Mouse (Mus musculus): ENCODE measurements around the gene 4931428F04Rik. TPM values are rescaled to one million over a fixed set of nuclear protein-coding genes. Genes with fewer than 3 reads are reported as not detected.

Gene 4931428F04Rik
- 1 to 10 TPM; 2.8 to 3.9 TPM for total RNA-seq (2023)

GRCm38 (mm10) chr8:105289805-105290460, at the start of gene 4931428F04Rik:
Gene 4931428F04Rik (minus strand): TSS chr8:105289864.

GRCm38 (mm10) chr8:105326141-105326672, 36.5 kb upstream of the 4931428F04Rik start, which contains the start of the genes Lrrc29 and Tmem208:
Gene Lrrc29 (minus strand): TSS chr8:105326278.
Gene Tmem208 (plus strand): TSS chr8:105326354.

GRCm38 (mm10) chr8:105305211-105306145, 15.8 kb upstream of the 4931428F04Rik start, which contains the start of gene Elmo3:
Gene Elmo3 (plus strand): TSS chr8:105305601.

GRCm38 (mm10) chr8:105297511-105298192, 8.0 kb upstream of the 4931428F04Rik start, which contains the start of gene E2f4:
Gene E2f4 (plus strand): TSS chr8:105297663.

GRCm38 (mm10) chr8:105295895-105296573, 6.4 kb upstream of the 4931428F04Rik start, which contains the start of gene Exoc3l:
Gene Exoc3l (minus strand): TSS chr8:105296101.

GRCm38 (mm10) chr8:105275840-105276239, 13.8 kb downstream of the 4931428F04Rik start, which contains the start of gene Nol3:
Gene Nol3 (plus strand): TSS chr8:105276140.

GRCm38 (mm10) chr8:105269461-105269947, 20.2 kb downstream of the 4931428F04Rik start, which contains the start of gene Hsf4:
Gene Hsf4 (plus strand): TSS chr8:105269801.

GRCm38 (mm10) chr8:105264024-105264982, 25.4 kb downstream of the 4931428F04Rik start, which contains the start of the genes Tradd and Fbxl8:
Gene Tradd (minus strand): TSS chr8:105264609.
Gene Fbxl8 (plus strand): TSS chr8:105264648.

GRCm38 (mm10) chr8:105254966-105255350, 34.7 kb downstream of the 4931428F04Rik start, which contains the start of gene B3gnt9:
Gene B3gnt9 (minus strand): TSS chr8:105255153.

Other genes starting within 250 kb of the 4931428F04Rik start
- gene Ces3a, start 241.3 kb downstream of the 4931428F04Rik start, total RNA-seq (2023), result not detected
- not detected for gene Ces3b, start 206.1 kb downstream of the 4931428F04Rik start, total RNA-seq (2023)
- gene Ces4a, start 158.1 kb downstream of the 4931428F04Rik start, total RNA-seq (2023), result not detected
- gene Cbfb, start 119.2 kb downstream of the 4931428F04Rik start, total RNA-seq (2023), result 100 to 1,000 TPM; 114 to 128 TPM
- gene D230025D16Rik, start 64.7 kb downstream of the 4931428F04Rik start, total RNA-seq (2023), result 10 to 100 TPM; 27.2 to 32.9 TPM
- gene B3gnt9, start 34.7 kb downstream of the 4931428F04Rik start, total RNA-seq (2023), result 1 to 10 TPM; 4.1 to 5.9 TPM
- 10 to 100 TPM; 28.2 to 28.5 TPM for gene Tradd, start 25.3 kb downstream of the 4931428F04Rik start, total RNA-seq (2023)
- 10 to 100 TPM; 13.2 to 14.0 TPM for gene Fbxl8, start 25.2 kb downstream of the 4931428F04Rik start, total RNA-seq (2023)
- gene Hsf4, start 20.1 kb downstream of the 4931428F04Rik start, total RNA-seq (2023), result 1 to 10 TPM; 1.5 TPM
- not detected for gene Nol3, start 13.7 kb downstream of the 4931428F04Rik start, total RNA-seq (2023)
- gene Exoc3l, start 6.2 kb upstream of the 4931428F04Rik start, total RNA-seq (2023), result 1 to 10 TPM; 1.4 TPM
- gene E2f4, start 7.8 kb upstream of the 4931428F04Rik start, total RNA-seq (2023), result 100 to 1,000 TPM; 100 to 107 TPM
- gene Elmo3, start 15.7 kb upstream of the 4931428F04Rik start, total RNA-seq (2023), result 1 to 10 TPM; 4.7 to 4.9 TPM
- gene Lrrc29, start 36.4 kb upstream of the 4931428F04Rik start, total RNA-seq (2023), result 1 to 10 TPM; 7.4 to 8.4 TPM
- gene Tmem208, start 36.5 kb upstream of the 4931428F04Rik start, total RNA-seq (2023), result 10 to 100 TPM; 35.5 to 42.4 TPM
- 10 to 100 TPM; 29.9 to 31.5 TPM for gene Fhod1, start 58.1 kb upstream of the 4931428F04Rik start, total RNA-seq (2023)
- 1 to 10 TPM in 1 of 2 experiments, under 1 TPM in 1; 0.83 to 1.5 TPM for gene Slc9a5, start 59.0 kb upstream of the 4931428F04Rik start, total RNA-seq (2023)
- gene Plekhg4, start 83.4 kb upstream of the 4931428F04Rik start, total RNA-seq (2023), result under 1 TPM in 1 of 2 experiments, not detected in 1; 0.15 TPM
- gene Kctd19, start 123.6 kb upstream of the 4931428F04Rik start, total RNA-seq (2023), result not detected
- not detected for gene Lrrc36, start 123.7 kb upstream of the 4931428F04Rik start, total RNA-seq (2023)
- 1 to 10 TPM in 1 of 2 experiments, not detected in 1; 2.2 TPM for gene Tppp3, start 181.7 kb upstream of the 4931428F04Rik start, total RNA-seq (2023)
- gene Zdhhc1, start 207.0 kb upstream of the 4931428F04Rik start, total RNA-seq (2023), result 1 to 10 TPM; 5.0 TPM
- gene Hsd11b2, start 228.9 kb upstream of the 4931428F04Rik start, total RNA-seq (2023), result not detected